Mouse (Mus musculus): ENCODE measurements at regions not wholly inside any gene's neighbourhood (a gene's known extent, or its start where the extent isn't known, plus 50 kb on each side); places are given as distances from the start of the nearest gene placed in this dataset.

DNA sequence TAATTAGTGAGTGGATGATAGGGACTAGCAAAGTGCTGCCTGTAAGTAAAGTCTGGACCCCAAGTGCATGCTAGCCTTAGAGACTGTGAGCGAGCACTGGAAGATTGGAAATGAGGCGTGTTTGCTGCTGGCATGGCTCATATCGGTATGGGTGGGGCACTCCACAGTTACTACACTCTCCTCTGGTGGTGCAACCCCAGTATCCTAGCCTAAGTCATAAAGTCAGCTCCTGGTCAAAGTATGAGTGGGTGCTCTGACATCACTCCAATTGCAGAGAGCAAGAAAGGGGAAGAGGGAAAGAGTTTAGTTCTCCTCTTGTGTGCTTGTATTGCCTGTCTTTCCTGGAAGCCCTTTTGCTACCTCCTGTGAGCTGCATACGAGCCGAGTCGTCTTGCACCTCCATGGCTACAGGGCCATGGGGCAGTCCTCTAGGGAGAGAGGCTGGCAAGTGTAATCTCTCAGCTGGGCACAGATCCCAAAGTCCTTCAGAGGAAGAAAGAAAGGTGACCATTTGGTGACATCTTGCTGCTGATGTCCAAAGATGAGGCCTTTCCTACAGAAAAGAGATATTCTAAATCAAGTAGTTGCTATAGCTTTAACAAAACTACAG, 281.2 kb upstream of the Id2 start:
- Histone ChIP-seq H3K9ac (no peak overlapping the region), H3K4me3 (replicated peaks) (no peak overlapping the region), H3K36me3 (replicated peaks) (no peaks in the 10 kb centered on the region), H3K27ac (no peak overlapping the region), H3K9me3 (no peaks in the 10 kb centered on the region), H3K4me2 (no peak overlapping the region), H3K27me3 (no peaks in the 10 kb centered on the region), H3K4me1 (peaks cover 13% of the 10 kb centered on the region)
- no peak for ATAC-seq (ENCODE audit: low FRiP score)
- WGBS: 81% methylated on average over 6 of the region's 6 CpGs

DNA sequence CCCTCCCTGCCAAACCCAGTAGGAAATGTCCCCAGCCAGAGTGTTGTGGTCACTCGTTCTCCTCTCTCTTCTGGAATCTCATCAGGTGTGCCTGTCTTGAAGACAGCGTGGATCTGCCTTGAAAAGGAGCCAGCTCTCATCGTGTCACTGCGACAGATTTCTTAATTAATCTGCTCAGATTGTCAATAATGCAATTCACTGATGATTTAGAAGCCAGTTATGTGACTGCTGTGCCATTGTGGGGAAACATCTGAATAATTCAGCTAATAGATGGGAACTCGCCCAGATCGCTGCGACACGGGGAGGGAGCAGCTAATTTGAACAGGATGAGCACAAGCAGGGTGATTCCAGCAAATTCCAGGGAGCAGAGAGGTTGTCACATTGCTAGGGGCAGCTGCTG, 279.5 kb upstream of the Id2 start:
- peaks cover 13% of the 10 kb centered on the region for H3K4me1 ChIP-seq
- H3K4me3 ChIP-seq (replicated peaks): no peak overlapping the region
- H3K27ac ChIP-seq: no peak overlapping the region
- peak; percentile 23; the same call in 1 of the 2 replicates for ATAC-seq (ENCODE audit: low FRiP score)
- H3K27me3 ChIP-seq: no peaks in the 10 kb centered on the region
- H3K36me3 ChIP-seq (replicated peaks): no peaks in the 10 kb centered on the region
- H3K9me3 ChIP-seq: no peaks in the 10 kb centered on the region
- no peak overlapping the region for H3K9ac ChIP-seq
- no peak overlapping the region for H3K4me2 ChIP-seq
- 37% methylated on average over 8 of the region's 8 CpGs for WGBS

- 81% methylated on average over 1 of the region's 1 CpGs for WGBS
- Histone ChIP-seq H3K27me3 (no peaks in the 10 kb centered on the region), H3K4me2 (no peak overlapping the region), H3K9ac (no peak overlapping the region), H3K4me1 (no peaks in the 10 kb centered on the region), H3K9me3 (no peaks in the 10 kb centered on the region), H3K27ac (no peak overlapping the region), H3K4me3 (replicated peaks) (no peak overlapping the region), H3K36me3 (replicated peaks) (no peaks in the 10 kb centered on the region)
- ATAC-seq (ENCODE audit: low FRiP score): no peak
Measured at GRCm38 (mm10) chr12:25367541-25367940, 270.6 kb upstream of the Id2 start.

- Histone ChIP-seq H3K27ac (no peak overlapping the region), H3K4me1 (no peaks in the 10 kb centered on the region), H3K4me3 (replicated peaks) (no peak overlapping the region), H3K9me3 (no peaks in the 10 kb centered on the region), H3K9ac (no peak overlapping the region), H3K27me3 (no peaks in the 10 kb centered on the region), H3K4me2 (no peak overlapping the region), H3K36me3 (replicated peaks) (no peaks in the 10 kb centered on the region)
- WGBS: 89% methylated on average over 3 of the region's 3 CpGs
- ATAC-seq (ENCODE audit: low FRiP score): no peak
Measured at GRCm38 (mm10) chr12:25365600-25366267, 268.8 kb upstream of the Id2 start.

DNA sequence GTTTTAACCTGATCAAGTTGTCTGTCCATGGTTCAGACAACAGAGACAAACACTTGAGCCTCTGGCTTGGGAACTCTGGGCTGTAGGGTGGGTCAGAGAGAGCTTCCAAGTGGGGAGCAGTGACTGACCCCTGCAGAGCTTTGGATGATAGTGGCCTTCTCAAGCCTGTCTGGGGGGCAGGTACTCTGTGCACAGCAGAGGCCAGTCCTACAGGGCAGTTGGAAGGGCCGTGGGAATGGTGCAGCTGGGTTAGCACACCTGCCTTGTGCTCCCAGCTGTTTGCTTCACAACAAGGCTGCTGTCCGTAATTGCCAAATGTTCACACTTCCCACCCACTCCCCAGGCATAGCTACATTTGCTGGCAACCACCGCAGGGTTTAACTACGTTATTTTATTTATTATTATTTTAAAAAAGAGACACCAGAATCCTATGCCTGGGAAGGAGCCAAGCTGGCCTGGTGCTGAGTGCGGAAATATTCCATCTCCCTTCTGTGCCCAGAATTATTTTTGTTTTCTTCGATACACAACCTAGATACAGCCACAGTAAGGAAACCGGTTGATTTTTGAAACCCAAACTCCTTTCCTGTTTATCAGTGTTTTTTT, 268.1 kb upstream of the Id2 start:
- no peak overlapping the region for H3K9ac ChIP-seq
- no peaks in the 10 kb centered on the region for H3K9me3 ChIP-seq
- no peak overlapping the region for H3K4me3 ChIP-seq (replicated peaks)
- ATAC-seq (ENCODE audit: low FRiP score): no peak
- no peaks in the 10 kb centered on the region for H3K36me3 ChIP-seq (replicated peaks)
- 73% methylated on average over 7 of the region's 7 CpGs for whole genome bisulfite sequencing
- H3K4me2 ChIP-seq: no peak overlapping the region
- H3K27ac ChIP-seq: no peak overlapping the region
- no peaks in the 10 kb centered on the region for H3K27me3 ChIP-seq
- H3K4me1 ChIP-seq: no peaks in the 10 kb centered on the region

- WGBS: 90% methylated on average over 9 of the region's 9 CpGs
- H3K9ac ChIP-seq: no peak overlapping the region
- no peaks in the 10 kb centered on the region for H3K36me3 ChIP-seq (replicated peaks)
- H3K4me1 ChIP-seq: no peaks in the 10 kb centered on the region
- no peak overlapping the region for H3K4me3 ChIP-seq (replicated peaks)
- H3K27me3 ChIP-seq: no peaks in the 10 kb centered on the region
- no peaks in the 10 kb centered on the region for H3K9me3 ChIP-seq
- no peak for ATAC-seq (ENCODE audit: low FRiP score)
- H3K4me2 ChIP-seq: no peak overlapping the region
- H3K27ac ChIP-seq: no peak overlapping the region
Measured at GRCm38 (mm10) chr12:25363839-25364238, 266.9 kb upstream of the Id2 start.

- H3K4me3 ChIP-seq (replicated peaks): no peak overlapping the region
- H3K36me3 ChIP-seq (replicated peaks): no peaks in the 10 kb centered on the region
- ATAC-seq (ENCODE audit: low FRiP score): no peak
- H3K9me3 ChIP-seq: no peaks in the 10 kb centered on the region
- WGBS: 93% methylated on average over 3 of the region's 3 CpGs
- H3K4me2 ChIP-seq: no peak overlapping the region
- H3K27me3 ChIP-seq: no peaks in the 10 kb centered on the region
- no peak overlapping the region for H3K9ac ChIP-seq
- H3K27ac ChIP-seq: no peak overlapping the region
- no peaks in the 10 kb centered on the region for H3K4me1 ChIP-seq
Measured at GRCm38 (mm10) chr12:25363341-25363740, 266.4 kb upstream of the Id2 start.

DNA sequence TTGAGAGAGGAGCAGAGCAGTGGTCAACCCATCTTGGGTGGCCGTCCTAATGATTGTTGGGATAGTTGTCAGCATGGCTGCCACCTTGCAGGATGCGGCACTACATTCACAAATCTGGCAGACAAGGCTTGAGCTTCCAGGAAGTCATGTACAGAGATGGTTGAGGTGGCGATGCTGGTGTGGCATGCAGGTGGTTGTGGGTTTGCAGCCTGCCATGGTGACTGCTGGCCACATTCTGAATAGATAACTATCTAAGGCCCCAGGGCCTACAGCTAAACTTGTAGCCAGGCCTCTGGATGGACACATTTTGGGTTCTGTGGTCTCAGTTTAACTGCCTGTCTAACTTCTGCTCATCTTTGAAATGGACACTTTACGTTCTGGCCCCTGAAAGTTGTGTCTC, 265.8 kb upstream of the Id2 start:
- Histone ChIP-seq H3K27me3 (no peaks in the 10 kb centered on the region), H3K27ac (no peak overlapping the region), H3K9ac (no peak overlapping the region), H3K4me2 (no peak overlapping the region), H3K36me3 (replicated peaks) (no peaks in the 10 kb centered on the region), H3K4me3 (replicated peaks) (no peak overlapping the region), H3K9me3 (no peaks in the 10 kb centered on the region), H3K4me1 (no peaks in the 10 kb centered on the region)
- no peak for ATAC-seq (ENCODE audit: low FRiP score)
- WGBS: 95% methylated on average over 4 of the region's 4 CpGs

DNA sequence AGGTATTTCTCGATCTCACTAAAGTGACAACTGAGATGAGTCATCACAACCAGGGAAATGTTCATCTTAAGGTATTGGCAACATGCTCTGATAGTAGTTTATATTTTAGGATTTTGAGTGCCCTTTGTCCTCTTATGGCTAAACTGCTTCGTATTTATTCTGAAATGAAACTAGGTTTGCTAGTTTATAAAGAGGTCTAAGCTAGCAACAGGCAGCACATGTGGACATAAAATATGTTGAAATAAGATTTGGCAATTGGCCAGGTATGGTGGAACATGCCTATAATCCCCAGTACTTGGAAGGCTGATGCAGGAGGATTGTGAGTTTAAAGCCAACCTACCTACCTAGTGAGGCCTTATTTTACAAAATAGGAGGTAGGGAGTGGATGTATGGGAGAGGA, 263.8 kb upstream of the Id2 start:
- Histone ChIP-seq H3K4me2 (no peak overlapping the region), H3K27ac (no peak overlapping the region), H3K4me3 (replicated peaks) (no peak overlapping the region), H3K4me1 (no peaks in the 10 kb centered on the region), H3K9ac (no peak overlapping the region), H3K27me3 (no peaks in the 10 kb centered on the region), H3K36me3 (replicated peaks) (no peaks in the 10 kb centered on the region), H3K9me3 (no peaks in the 10 kb centered on the region)
- no peak for ATAC-seq (ENCODE audit: low FRiP score)
- 90% methylated on average over 2 of the region's 2 CpGs for WGBS

DNA sequence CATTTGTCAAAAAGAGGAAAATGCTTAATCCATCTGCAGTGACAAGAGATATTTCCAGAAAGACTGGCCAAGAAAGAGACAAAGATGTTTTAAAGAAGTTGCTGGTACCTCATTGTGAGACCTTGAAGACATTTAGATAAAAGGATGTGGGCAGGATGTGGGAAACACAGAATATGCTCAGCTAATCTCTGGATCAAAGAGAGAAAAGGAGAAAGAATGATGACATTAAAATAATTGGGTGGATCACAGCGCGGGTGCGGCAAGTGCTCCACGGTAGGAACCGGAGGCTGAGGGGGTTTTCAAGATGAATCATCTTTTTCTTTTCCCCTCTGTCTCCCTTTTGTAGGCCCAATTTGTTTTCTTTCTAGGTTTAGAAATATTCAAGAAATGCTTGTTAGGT, 263.0 kb upstream of the Id2 start:
- ATAC-seq (ENCODE audit: low FRiP score): no peak
- 95% methylated on average over 5 of the region's 5 CpGs for WGBS
- H3K9me3 ChIP-seq: no peaks in the 10 kb centered on the region
- H3K4me2 ChIP-seq: no peak overlapping the region
- H3K4me3 ChIP-seq (replicated peaks): no peak overlapping the region
- H3K36me3 ChIP-seq (replicated peaks): no peaks in the 10 kb centered on the region
- H3K4me1 ChIP-seq: no peaks in the 10 kb centered on the region
- H3K27me3 ChIP-seq: no peaks in the 10 kb centered on the region
- H3K9ac ChIP-seq: no peak overlapping the region
- no peak overlapping the region for H3K27ac ChIP-seq

DNA sequence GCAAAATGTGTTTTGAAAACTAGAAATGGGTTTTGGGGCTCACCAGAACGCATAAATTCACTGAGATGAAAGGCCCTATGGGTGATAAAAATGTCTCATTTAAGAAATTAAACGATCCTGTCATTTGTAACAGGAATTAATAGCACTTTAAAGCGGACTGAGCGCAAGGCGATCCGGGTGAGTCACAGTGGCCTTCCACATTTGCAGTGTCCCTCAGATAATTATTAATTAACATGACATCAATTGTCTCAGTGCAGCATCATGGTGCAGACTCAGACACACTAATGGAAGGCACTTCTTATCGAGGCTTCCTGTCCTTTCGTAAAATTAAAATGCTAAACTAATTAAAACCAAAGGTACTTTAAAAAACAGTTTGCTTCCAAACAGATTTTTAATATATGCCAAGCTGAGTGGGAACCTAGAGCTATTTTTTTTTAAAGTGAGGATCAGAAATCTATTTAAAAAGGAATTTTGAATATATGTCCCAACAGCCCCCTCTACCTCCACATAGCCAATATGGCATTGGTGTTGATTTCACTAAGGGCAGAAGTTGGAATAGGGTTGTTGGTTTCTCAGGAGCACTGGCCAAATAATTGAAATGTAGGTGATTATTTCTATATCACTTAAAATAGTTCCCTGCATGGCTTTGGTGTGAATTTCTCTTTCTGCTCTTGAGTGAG, 262.0 kb upstream of the Id2 start:
- H3K36me3 ChIP-seq (replicated peaks): no peaks in the 10 kb centered on the region
- H3K4me2 ChIP-seq: no peak overlapping the region
- H3K4me1 ChIP-seq: no peaks in the 10 kb centered on the region
- H3K9me3 ChIP-seq: no peaks in the 10 kb centered on the region
- H3K27ac ChIP-seq: no peak overlapping the region
- no peak overlapping the region for H3K9ac ChIP-seq
- no peak for ATAC-seq (ENCODE audit: low FRiP score)
- no peaks in the 10 kb centered on the region for H3K27me3 ChIP-seq
- 88% methylated on average over 8 of the region's 8 CpGs for WGBS
- H3K4me3 ChIP-seq (replicated peaks): no peak overlapping the region

GRCm38 (mm10) chr12:25356774-25357173, 259.8 kb upstream of the Id2 start:
- Histone ChIP-seq H3K4me2 (no peak overlapping the region), H3K36me3 (replicated peaks) (no peaks in the 10 kb centered on the region), H3K27ac (no peak overlapping the region), H3K4me1 (no peaks in the 10 kb centered on the region), H3K27me3 (no peaks in the 10 kb centered on the region), H3K9me3 (no peaks in the 10 kb centered on the region), H3K9ac (no peak overlapping the region), H3K4me3 (replicated peaks) (no peak overlapping the region)
- no peak for ATAC-seq (ENCODE audit: low FRiP score)
- WGBS: 82% methylated on average over 2 of the region's 2 CpGs
